Mouse (Mus musculus): ENCODE data around the gene Map3k5. TPM values are rescaled to one million over a fixed set of nuclear protein-coding genes. Genes with fewer than 3 reads are reported as not detected.
"Not testable (repeated sequence)": the region's sequence is repeated elsewhere in the genome, so short reads cannot be mapped to it uniquely, and the experiment has no call there.

The Map3k5 gene
- polyA plus RNA-seq, 1 experiment from 2014 or later = 2.7 TPM

GRCm38 (mm10) chr10:19964105-19964504 lies 29.8 kb downstream of the Map3k5 start:
- H3K9ac ChIP-seq = no peak overlapping the region
- no peak overlapping the region for H3K27ac ChIP-seq (replicated peaks)
- no peaks in the 10 kb centered on the region for H3K36me3 ChIP-seq
- H3K27me3 ChIP-seq (replicated peaks) = no peaks in the 10 kb centered on the region
- WGBS = 79% methylated on average over 4 of the region's 4 CpGs
- no peak overlapping the region for H3K4me3 ChIP-seq
- no peak overlapping the region for H3K4me2 ChIP-seq
- peaks cover 23% of the 10 kb centered on the region for H3K4me1 ChIP-seq
- no peaks in the 10 kb centered on the region for H3K9me3 ChIP-seq
- ATAC-seq (ENCODE audit: extremely low read depth, insufficient number of reproducible peaks, low FRiP score, low TSS enrichment) = no peak

GRCm38 (mm10) chr10:19966597-19966996 lies 32.3 kb downstream of the Map3k5 start:
- H3K4me3 ChIP-seq = no peak overlapping the region
- H3K9me3 ChIP-seq = no peaks in the 10 kb centered on the region
- H3K9ac ChIP-seq = no peak overlapping the region
- no peaks in the 10 kb centered on the region for H3K27me3 ChIP-seq (replicated peaks)
- H3K4me1 ChIP-seq = peaks cover 23% of the 10 kb centered on the region
- H3K27ac ChIP-seq (replicated peaks) = no peak overlapping the region
- no peaks in the 10 kb centered on the region for H3K36me3 ChIP-seq
- WGBS = 69% methylated on average over 6 of the region's 6 CpGs
- H3K4me2 ChIP-seq = no peak overlapping the region
- ATAC-seq (ENCODE audit: extremely low read depth, insufficient number of reproducible peaks, low FRiP score, low TSS enrichment) = no peak

GRCm38 (mm10) chr10:19968445-19968844 lies 34.2 kb downstream of the Map3k5 start:
- no peak for ATAC-seq (ENCODE audit: extremely low read depth, insufficient number of reproducible peaks, low FRiP score, low TSS enrichment)
- WGBS = 71% methylated on average over 8 of the region's 8 CpGs
- Histone ChIP-seq H3K27me3 (replicated peaks) (no peaks in the 10 kb centered on the region), H3K36me3 (no peaks in the 10 kb centered on the region), H3K27ac (replicated peaks) (no peak overlapping the region), H3K4me2 (no peak overlapping the region), H3K9ac (no peak overlapping the region), H3K4me1 (peaks cover 26% of the 10 kb centered on the region), H3K9me3 (no peaks in the 10 kb centered on the region), H3K4me3 (no peak overlapping the region)

- H3K4me2 ChIP-seq = no peak overlapping the region
- H3K4me1 ChIP-seq = peaks cover 36% of the 10 kb centered on the region
- no peak overlapping the region for H3K27ac ChIP-seq (replicated peaks)
- 86% methylated on average over 14 of the region's 14 CpGs for WGBS
- ATAC-seq (ENCODE audit: extremely low read depth, insufficient number of reproducible peaks, low FRiP score, low TSS enrichment) = no peak
- H3K9ac ChIP-seq = no peak overlapping the region
- no peaks in the 10 kb centered on the region for H3K27me3 ChIP-seq (replicated peaks)
- H3K36me3 ChIP-seq = no peaks in the 10 kb centered on the region
- H3K4me3 ChIP-seq = no peak overlapping the region
- no peaks in the 10 kb centered on the region for H3K9me3 ChIP-seq
Measured at GRCm38 (mm10) chr10:19969831-19970460, 35.7 kb downstream of the Map3k5 start.

- not testable (repeated sequence) for H3K4me2 ChIP-seq; H3K9me3 ChIP-seq; H3K36me3 ChIP-seq; H3K9ac ChIP-seq; H3K27me3 ChIP-seq (replicated peaks); H3K27ac ChIP-seq (replicated peaks); ATAC-seq (ENCODE audit: extremely low read depth, insufficient number of reproducible peaks, low FRiP score, low TSS enrichment); H3K4me3 ChIP-seq
- 64% methylated on average over 6 of the region's 7 CpGs for whole genome bisulfite sequencing
- H3K4me1 ChIP-seq = peaks cover 31% of the 10 kb centered on the region
Measured at GRCm38 (mm10) chr10:19971491-19971890, 37.2 kb downstream of the Map3k5 start.

GRCm38 (mm10) chr10:19973321-19974108 lies 39.2 kb downstream of the Map3k5 start:
- no peaks in the 10 kb centered on the region for H3K36me3 ChIP-seq
- no peaks in the 10 kb centered on the region for H3K9me3 ChIP-seq
- H3K27me3 ChIP-seq (replicated peaks) = no peaks in the 10 kb centered on the region
- no peak overlapping the region for H3K4me2 ChIP-seq
- WGBS = 63% methylated on average over 12 of the region's 12 CpGs
- H3K9ac ChIP-seq = no peak overlapping the region
- no peak overlapping the region for H3K27ac ChIP-seq (replicated peaks)
- H3K4me3 ChIP-seq = no peak overlapping the region
- H3K4me1 ChIP-seq = peaks cover 42% of the 10 kb centered on the region
- no peak for ATAC-seq (ENCODE audit: extremely low read depth, insufficient number of reproducible peaks, low FRiP score, low TSS enrichment)

GRCm38 (mm10) chr10:19977557-19977956 lies 43.3 kb downstream of the Map3k5 start:
- WGBS = 74% methylated on average over 3 of the region's 3 CpGs
- Histone ChIP-seq H3K36me3 (no peaks in the 10 kb centered on the region), H3K9ac (no peak overlapping the region), H3K4me3 (no peak overlapping the region), H3K27me3 (replicated peaks) (no peaks in the 10 kb centered on the region), H3K4me2 (no peak overlapping the region), H3K4me1 (peaks cover 43% of the 10 kb centered on the region), H3K9me3 (no peaks in the 10 kb centered on the region), H3K27ac (replicated peaks) (no peak overlapping the region)
- ATAC-seq (ENCODE audit: extremely low read depth, insufficient number of reproducible peaks, low FRiP score, low TSS enrichment) = no peak

- no peak for ATAC-seq (ENCODE audit: extremely low read depth, insufficient number of reproducible peaks, low FRiP score, low TSS enrichment)
- no peaks in the 10 kb centered on the region for H3K36me3 ChIP-seq
- H3K4me2 ChIP-seq = peak overlapping the region; percentile 25
- 47% methylated on average over 5 of the region's 5 CpGs for WGBS
- H3K4me3 ChIP-seq = no peak overlapping the region
- H3K27ac ChIP-seq (replicated peaks) = peak overlapping the region; percentile 42; the same call in 1 of the 2 replicates
- peaks cover 37% of the 10 kb centered on the region for H3K4me1 ChIP-seq
- no peak overlapping the region for H3K9ac ChIP-seq
- no peaks in the 10 kb centered on the region for H3K9me3 ChIP-seq
- H3K27me3 ChIP-seq (replicated peaks) = no peaks in the 10 kb centered on the region
Measured at GRCm38 (mm10) chr10:19978662-19979199, 44.5 kb downstream of the Map3k5 start.

- Histone ChIP-seq H3K27ac (replicated peaks) (no peak overlapping the region), H3K4me1 (peaks cover 20% of the 10 kb centered on the region), H3K4me3 (no peak overlapping the region), H3K9me3 (peaks cover 6% of the 10 kb centered on the region; the same call in 1 of the 2 replicates), H3K9ac (no peak overlapping the region), H3K27me3 (replicated peaks) (no peaks in the 10 kb centered on the region), H3K36me3 (peaks cover 5% of the 10 kb centered on the region; the same call in 1 of the 2 replicates), H3K4me2 (no peak overlapping the region)
- no peak for ATAC-seq (ENCODE audit: extremely low read depth, insufficient number of reproducible peaks, low FRiP score, low TSS enrichment)
- 70% methylated on average over 9 of the region's 9 CpGs for WGBS
Measured at GRCm38 (mm10) chr10:19987736-19988135, 53.5 kb downstream of the Map3k5 start.

GRCm38 (mm10) chr10:19989986-19990385 lies 55.7 kb downstream of the Map3k5 start:
- Histone ChIP-seq H3K9ac (no peak overlapping the region), H3K27ac (replicated peaks) (no peak overlapping the region), H3K27me3 (replicated peaks) (peaks cover 6% of the 10 kb centered on the region; the same call in 1 of the 2 replicates), H3K36me3 (peaks cover 5% of the 10 kb centered on the region; the same call in 1 of the 2 replicates), H3K9me3 (peaks cover 6% of the 10 kb centered on the region; the same call in 1 of the 2 replicates), H3K4me2 (no peak overlapping the region), H3K4me3 (no peak overlapping the region), H3K4me1 (peaks cover 31% of the 10 kb centered on the region)
- ATAC-seq (ENCODE audit: extremely low read depth, insufficient number of reproducible peaks, low FRiP score, low TSS enrichment) = no peak
- WGBS = 73% methylated on average over 6 of the region's 6 CpGs

- Histone ChIP-seq H3K4me2 (no peak overlapping the region), H3K9me3 (peaks cover 6% of the 10 kb centered on the region; the same call in 1 of the 2 replicates), H3K27me3 (replicated peaks) (peaks cover 6% of the 10 kb centered on the region; the same call in 1 of the 2 replicates), H3K9ac (no peak overlapping the region), H3K4me3 (no peak overlapping the region), H3K4me1 (peaks cover 37% of the 10 kb centered on the region), H3K27ac (replicated peaks) (no peak overlapping the region), H3K36me3 (peaks cover 5% of the 10 kb centered on the region; the same call in 1 of the 2 replicates)
- WGBS = 35% methylated on average over 6 of the region's 6 CpGs
- no peak for ATAC-seq (ENCODE audit: extremely low read depth, insufficient number of reproducible peaks, low FRiP score, low TSS enrichment)
Measured at GRCm38 (mm10) chr10:19990638-19991037, 56.4 kb downstream of the Map3k5 start.

Data from heart, embryonic 13.5 days (tissue).